Mouse (Mus musculus) liver, adult 2 months (tissue): ENCODE results near the gene Map3k1.
A peak's percentile ranks its signal among the peaks of the same experiment; 100 is the strongest.

Source experiments
- CTCF ChIP-seq: fragments of 200-500 bp; IDR thresholded peaks from 2 replicates; pipeline ENCODE4 v1.5.1; 2011; ENCODE audit warnings: low read depth, low read length, control low read depth
- POLR2A ChIP-seq: fragments of 200-500 bp; IDR thresholded peaks from 2 replicates; pipeline ENCODE4 v1.6.1; 2011; ENCODE audit warnings: low read length, control low read depth; ENCODE audit not compliant: insufficient read depth; ENCODE audit errors: extremely low read depth

DNA sequence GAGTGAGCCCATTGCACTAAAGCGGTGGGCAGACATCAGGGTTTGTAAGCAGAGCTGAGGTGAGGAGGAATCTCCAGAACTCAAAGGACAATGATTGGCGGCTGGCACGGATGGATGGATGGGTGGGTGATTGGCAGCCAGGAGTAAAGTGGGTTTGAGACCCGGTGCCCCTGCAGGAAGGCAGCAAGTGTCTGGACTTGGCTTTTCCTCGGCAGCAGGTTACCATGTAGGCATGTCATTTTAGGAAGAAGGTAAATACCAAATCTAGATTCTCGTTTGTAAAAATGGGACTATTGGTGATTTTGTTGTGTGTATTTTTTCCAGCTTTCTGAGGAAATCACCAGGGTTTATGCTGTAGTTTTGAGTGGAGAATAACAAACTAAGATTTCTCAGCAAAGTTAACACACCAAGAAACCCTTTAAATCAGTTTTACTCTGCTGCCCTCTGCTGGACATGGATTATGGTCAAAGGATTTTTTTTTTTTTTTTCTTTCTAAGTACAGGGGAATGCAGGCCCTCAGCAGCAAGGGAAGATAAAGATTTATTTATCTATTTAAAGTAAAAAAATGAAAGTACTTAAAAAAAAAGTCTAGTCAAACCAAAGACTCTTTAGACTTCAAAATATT lies 66.7 kb downstream of the Map3k1 start:
- TF ChIP-seq CTCF (peak; percentile 53), POLR2A (no peak)
